Mouse (Mus musculus) neutrophil, adult 59 days (primary cell): ENCODE measurements around the gene Gm2007. TPM values are rescaled to one million over a fixed set of nuclear protein-coding genes. Genes with fewer than 3 reads are reported as not detected.

Experiments used
- total RNA-seq, 2 experiments: library from RNA; stranded (reverse); gene quantifications; 1 replicate in 1 of 2; 2 replicates in 1 of 2; pipeline ENCODE4 v1.2.4; 2023

Gm2007 gene
- total RNA-seq = not detected

GRCm38 (mm10) chr2:175741237-175741636 lies at the start of gene Gm2007:
Gene Gm2007, plus strand, starts transcription at chr2:175741537.

GRCm38 (mm10) chr2:175703546-175703945 lies 37.8 kb upstream of the Gm2007 start, which contains the start of gene Zfp969:
Gene Zfp969, minus strand, starts transcription at chr2:175703646.

GRCm38 (mm10) chr2:175800993-175801392 lies 59.7 kb downstream of the Gm2007 start, which contains the start of gene Gm14288:
Gene Gm14288, minus strand, starts transcription at chr2:175801093.

Other genes with a start within 250 kb of the Gm2007 start
- not detected for gene Gm11007, start 97.6 kb upstream of the Gm2007 start, total RNA-seq
- not detected for gene Zfp969, start 37.9 kb upstream of the Gm2007 start, total RNA-seq
- 1 to 10 TPM in 1 of 2 experiments, not detected in 1; 1.3 TPM for gene Gm14288, start 59.6 kb downstream of the Gm2007 start, total RNA-seq
- gene Gm6710, start 127.7 kb downstream of the Gm2007 start, total RNA-seq = 1 to 10 TPM; 2.4 to 2.9 TPM
- under 1 TPM; 0.44 to 0.71 TPM for gene Zfp966, start 189.6 kb downstream of the Gm2007 start, total RNA-seq
- gene Gm2026, start 223.8 kb downstream of the Gm2007 start, total RNA-seq = 1 to 10 TPM; 1.3 to 2.1 TPM